Mouse (Mus musculus) stomach, postnatal 0 days (tissue): ENCODE data around the gene Pcbp1.

Experiments used
- CTCF ChIP-seq: IDR thresholded peaks from 2 replicates; pipeline ENCODE4 v1.5.1; 2016; ENCODE audit warnings: antibody characterized with exemption, low read depth, mild to moderate bottlenecking, moderate library complexity
- EP300 ChIP-seq: optimal IDR thresholded peaks from 2 replicates; pipeline ENCODE3; 2016; ENCODE audit warnings: antibody characterized with exemption

- no peak for TF ChIP-seq CTCF
- TF ChIP-seq EP300 = no peak
These were observed 26.5 kb downstream of the Pcbp1 start for GRCm38 (mm10) chr6:86499571-86500109.
